Mouse (Mus musculus) lung, embryonic 15.5 days (tissue): ENCODE results near the gene Foxf2. TPM values are rescaled to one million over a fixed set of nuclear protein-coding genes. Genes with fewer than 3 reads are reported as not detected.
A peak's percentile ranks its signal among the peaks of the same experiment; 100 is the strongest.

ENCODE experiments used
- ATAC-seq: fragments of 200-750 bp; cut with Nextera tagmentation; 2 replicates; pipeline ENCODE4 v1.8.0; 2017; ENCODE audit warnings: moderate number of reproducible peaks, borderline replicate concordance; ENCODE audit not compliant: low FRiP score, low TSS enrichment; ENCODE audit errors: extremely low read depth
- H3K27ac ChIP-seq: fragments of 300-500 bp; sonication (generic); 2 replicates; pipeline ENCODE4 v1.5.1; 2015; ENCODE audit warnings: moderate library complexity, mild to moderate bottlenecking, inconsistent platforms
- H3K27me3 ChIP-seq: fragments of 300-500 bp; sonication (generic); 2 replicates; pipeline ENCODE4 v1.6.1; 2015; ENCODE audit warnings: inconsistent platforms
- H3K36me3 ChIP-seq: fragments of 300-500 bp; sonication (generic); 2 replicates; pipeline ENCODE4 v1.6.1; 2015; ENCODE audit warnings: inconsistent platforms
- H3K4me1 ChIP-seq: fragments of 300-500 bp; sonication (generic); 2 replicates; pipeline ENCODE4 v1.6.1; 2015; ENCODE audit warnings: inconsistent platforms
- H3K4me2 ChIP-seq: fragments of 300-500 bp; sonication (generic); 2 replicates; pipeline ENCODE4 v1.6.1; 2015; ENCODE audit warnings: inconsistent platforms, mild to moderate bottlenecking, moderate library complexity
- H3K4me3 ChIP-seq: fragments of 300-500 bp; sonication (generic); 2 replicates; pipeline ENCODE4 v1.5.1; 2015; ENCODE audit warnings: mild to moderate bottlenecking, inconsistent platforms
- H3K9ac ChIP-seq: fragments of 300-500 bp; sonication (generic); 2 replicates; pipeline ENCODE4 v1.6.1; 2015; ENCODE audit warnings: inconsistent platforms
- H3K9me3 ChIP-seq: fragments of 300-500 bp; sonication (generic); 2 replicates; pipeline ENCODE4 v1.6.1; 2016; ENCODE audit warnings: inconsistent platforms
- WGBS: fragments of 180-500 bp; shearing (Covaris S2); methylation state at CpG from one replicate; pipeline ENCODE4 v1.1.7; 2015; 5-methylcytosine and 5-hydroxymethylcytosine counted together
- polyA plus RNA-seq: library from polyadenylated mRNA; unstranded; fragments of >200 nt; fragmentation: Nextera tagmentation; extraction: Ambion mirVana; gene quantifications from 2 replicates; pipeline ENCODE4 v1.2.1, GENCODE M21; 2015

The Foxf2 gene
- polyA plus RNA-seq, 1 experiment from 2014 or later: 30.4 TPM

- H3K4me1 ChIP-seq: peaks cover 40% of the 10 kb centered on the region
- peak overlapping the region; percentile 77 for H3K27ac ChIP-seq
- H3K9me3 ChIP-seq: no peaks in the 10 kb centered on the region
- peak overlapping the region; percentile 81 for H3K4me2 ChIP-seq
- peaks cover 97% of the 10 kb centered on the region for H3K27me3 ChIP-seq
- H3K9ac ChIP-seq: peak overlapping the region; percentile 13
- WGBS: 2% methylated on average over 14 of the region's 14 CpGs
- peak overlapping the region; percentile 41 for H3K4me3 ChIP-seq
- H3K36me3 ChIP-seq: no peaks in the 10 kb centered on the region
- peak; percentile 68 for ATAC-seq
Observed at GRCm38 (mm10) chr13:31618416-31618815, 7.2 kb upstream of the Foxf2 start.

- WGBS: 2% methylated on average over 18 of the region's 18 CpGs
- Histone ChIP-seq H3K4me1 (peaks cover 40% of the 10 kb centered on the region), H3K4me2 (peak overlapping the region; percentile 81), H3K27me3 (peaks cover 97% of the 10 kb centered on the region), H3K27ac (peak overlapping the region; percentile 77), H3K9me3 (no peaks in the 10 kb centered on the region), H3K4me3 (peak overlapping the region; percentile 41), H3K9ac (peak overlapping the region; percentile 8; the same call in 1 of the 2 replicates), H3K36me3 (no peaks in the 10 kb centered on the region)
- peak; percentile 69; the same call in 1 of the 2 replicates for ATAC-seq
Observed at GRCm38 (mm10) chr13:31618919-31619655, 6.5 kb upstream of the Foxf2 start.

- H3K4me1 ChIP-seq: peaks cover 36% of the 10 kb centered on the region
- H3K27ac ChIP-seq: peak overlapping the region; percentile 77
- peak overlapping the region; percentile 29; the same call in 1 of the 2 replicates for H3K9ac ChIP-seq
- ATAC-seq: peak; percentile 7; the same call in 1 of the 2 replicates
- WGBS: 2% methylated on average over 33 of the region's 33 CpGs
- peak overlapping the region; percentile 41 for H3K4me3 ChIP-seq
- peaks cover 97% of the 10 kb centered on the region for H3K27me3 ChIP-seq
- H3K36me3 ChIP-seq: no peaks in the 10 kb centered on the region
- no peaks in the 10 kb centered on the region for H3K9me3 ChIP-seq
- peak overlapping the region; percentile 81 for H3K4me2 ChIP-seq
Observed at GRCm38 (mm10) chr13:31619826-31620498, 5.7 kb upstream of the Foxf2 start.

- Histone ChIP-seq H3K27me3 (peaks cover 97% of the 10 kb centered on the region), H3K27ac (peak overlapping the region; percentile 77; the same call in 1 of the 2 replicates)
- 3% methylated on average over 10 of the region's 10 CpGs for WGBS
Observed at GRCm38 (mm10) chr13:31620499-31620847, 5.1 kb upstream of the Foxf2 start.

GRCm38 (mm10) chr13:31620937-31621336, 4.7 kb upstream of the Foxf2 start:
- peaks cover 97% of the 10 kb centered on the region for H3K27me3 ChIP-seq
- WGBS: 46% methylated on average over 4 of the region's 4 CpGs
- peak overlapping the region; percentile 41; the same call in 1 of the 2 replicates for H3K4me3 ChIP-seq
- ATAC-seq: no peak
- H3K4me2 ChIP-seq: peak overlapping the region; percentile 81
- no peaks in the 10 kb centered on the region for H3K9me3 ChIP-seq
- peaks cover 38% of the 10 kb centered on the region for H3K4me1 ChIP-seq
- H3K27ac ChIP-seq: 0 out of 2 replicates have a peak overlapping the region, but pooled peaks have one; percentile 77
- no peaks in the 10 kb centered on the region for H3K36me3 ChIP-seq
- no peak overlapping the region for H3K9ac ChIP-seq

More at GRCm38 (mm10) chr13:31620499-31620847, 5.1 kb upstream of the Foxf2 start:
- peak overlapping the region; percentile 81 for H3K4me2 ChIP-seq
- no peaks in the 10 kb centered on the region for H3K9me3 ChIP-seq
- H3K4me1 ChIP-seq: peaks cover 35% of the 10 kb centered on the region
- ATAC-seq: no peak
- no peaks in the 10 kb centered on the region for H3K36me3 ChIP-seq
- H3K4me3 ChIP-seq: peak overlapping the region; percentile 41
- H3K9ac ChIP-seq: peak overlapping the region; percentile 13; the same call in 1 of the 2 replicates

- Histone ChIP-seq H3K4me1 (peaks cover 40% of the 10 kb centered on the region), H3K4me3 (no peak overlapping the region), H3K4me2 (no peak overlapping the region), H3K9ac (no peak overlapping the region), H3K27ac (no peak overlapping the region), H3K27me3 (peaks cover 97% of the 10 kb centered on the region), H3K9me3 (no peaks in the 10 kb centered on the region), H3K36me3 (no peaks in the 10 kb centered on the region)
- ATAC-seq: no peak
- 49% methylated on average over 9 of the region's 9 CpGs for WGBS
Observed at GRCm38 (mm10) chr13:31621741-31622140, 3.9 kb upstream of the Foxf2 start.

- Histone ChIP-seq H3K4me2 (peak overlapping the region; percentile 3; the same call in 1 of the 2 replicates), H3K9ac (no peak overlapping the region)
- whole genome bisulfite sequencing: 55% methylated on average over 3 of the region's 3 CpGs
Observed at GRCm38 (mm10) chr13:31622371-31622770, 3.2 kb upstream of the Foxf2 start.

GRCm38 (mm10) chr13:31623291-31623690, 2.3 kb upstream of the Foxf2 start:
- Histone ChIP-seq H3K27ac (no peak overlapping the region), H3K9me3 (no peaks in the 10 kb centered on the region), H3K4me2 (peak overlapping the region; percentile 77), H3K4me3 (no peak overlapping the region), H3K27me3 (peaks cover 98% of the 10 kb centered on the region), H3K9ac (no peak overlapping the region), H3K4me1 (peaks cover 36% of the 10 kb centered on the region), H3K36me3 (no peaks in the 10 kb centered on the region)
- no peak for ATAC-seq
- WGBS: 35% methylated on average over 6 of the region's 6 CpGs

More at GRCm38 (mm10) chr13:31622371-31622770, 3.2 kb upstream of the Foxf2 start:
- no peaks in the 10 kb centered on the region for H3K36me3 ChIP-seq
- no peak overlapping the region for H3K27ac ChIP-seq
- ATAC-seq: no peak
- H3K9me3 ChIP-seq: no peaks in the 10 kb centered on the region
- H3K4me1 ChIP-seq: peaks cover 42% of the 10 kb centered on the region
- H3K4me3 ChIP-seq: no peak overlapping the region
- peaks cover 97% of the 10 kb centered on the region for H3K27me3 ChIP-seq

GRCm38 (mm10) chr13:31623906-31624860, 1.4 kb upstream of the Foxf2 start:
- WGBS: 6% methylated on average over 20 of the region's 20 CpGs
- no peaks in the 10 kb centered on the region for H3K9me3 ChIP-seq
- no peaks in the 10 kb centered on the region for H3K36me3 ChIP-seq
- ATAC-seq: no peak; the same call in 1 of the 2 replicates
- H3K4me1 ChIP-seq: peaks cover 29% of the 10 kb centered on the region
- peaks cover 98% of the 10 kb centered on the region for H3K27me3 ChIP-seq
- peak overlapping the region; percentile 73 for H3K9ac ChIP-seq
- peak overlapping the region; percentile 54 for H3K4me3 ChIP-seq
- peak overlapping the region; percentile 93 for H3K27ac ChIP-seq
- peak overlapping the region; percentile 77 for H3K4me2 ChIP-seq

GRCm38 (mm10) chr13:31624966-31625332, 667 bp upstream of the Foxf2 start:
- WGBS: under 1% methylated on average over 13 of the region's 13 CpGs

GRCm38 (mm10) chr13:31626183-31626801, 676 bp downstream of the Foxf2 start:
- under 1% methylated on average over 60 of the region's 60 CpGs for WGBS
- H3K9me3 ChIP-seq: no peaks in the 10 kb centered on the region
- H3K9ac ChIP-seq: peak overlapping the region; percentile 73
- peak overlapping the region; percentile 93 for H3K27ac ChIP-seq
- peaks cover 95% of the 10 kb centered on the region for H3K27me3 ChIP-seq
- peak overlapping the region; percentile 77 for H3K4me2 ChIP-seq
- peaks cover 17% of the 10 kb centered on the region for H3K4me1 ChIP-seq
- H3K4me3 ChIP-seq: peak overlapping the region; percentile 54
- ATAC-seq: no peak
- H3K36me3 ChIP-seq: no peaks in the 10 kb centered on the region

More at GRCm38 (mm10) chr13:31624966-31625332, 667 bp upstream of the Foxf2 start:
- Histone ChIP-seq H3K4me3 (peak overlapping the region; percentile 54), H3K9me3 (no peaks in the 10 kb centered on the region), H3K27me3 (peaks cover 98% of the 10 kb centered on the region), H3K4me2 (peak overlapping the region; percentile 77), H3K27ac (peak overlapping the region; percentile 93), H3K9ac (peak overlapping the region; percentile 73), H3K36me3 (no peaks in the 10 kb centered on the region), H3K4me1 (peaks cover 25% of the 10 kb centered on the region)
- peak; percentile 44 for ATAC-seq
